Mouse (Mus musculus): ENCODE results near the gene Gm11032.
A peak's percentile ranks its signal among the peaks of the same experiment; 100 is the strongest.
"Not testable (repeated sequence)": the region's sequence is repeated elsewhere in the genome, so short reads cannot be mapped to it uniquely, and the experiment has no call there.

Gene Gm11032

DNA sequence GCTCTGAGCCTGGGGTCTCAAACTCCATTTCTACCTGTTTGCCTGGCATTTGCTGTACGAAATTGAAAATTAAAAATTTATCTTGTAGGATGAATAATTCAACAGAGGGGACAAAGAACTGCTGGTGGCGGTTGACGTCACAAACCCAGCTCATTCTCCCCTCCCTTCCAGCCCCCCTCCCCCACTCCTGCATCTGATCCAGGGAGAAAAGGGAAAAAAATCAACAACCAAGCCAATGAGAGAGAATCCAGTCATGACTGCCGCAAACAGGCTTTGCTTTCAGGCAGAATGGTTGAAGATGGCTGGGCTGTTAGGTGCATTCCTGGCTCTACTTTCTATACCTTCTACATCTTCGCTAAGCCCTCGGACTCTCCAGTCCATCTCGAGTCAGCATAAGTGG lies 6.1 kb downstream of the Gm11032 start:
- no peak for DNase-seq (ENCODE audit: low spot score in 2 of 2)

DNA sequence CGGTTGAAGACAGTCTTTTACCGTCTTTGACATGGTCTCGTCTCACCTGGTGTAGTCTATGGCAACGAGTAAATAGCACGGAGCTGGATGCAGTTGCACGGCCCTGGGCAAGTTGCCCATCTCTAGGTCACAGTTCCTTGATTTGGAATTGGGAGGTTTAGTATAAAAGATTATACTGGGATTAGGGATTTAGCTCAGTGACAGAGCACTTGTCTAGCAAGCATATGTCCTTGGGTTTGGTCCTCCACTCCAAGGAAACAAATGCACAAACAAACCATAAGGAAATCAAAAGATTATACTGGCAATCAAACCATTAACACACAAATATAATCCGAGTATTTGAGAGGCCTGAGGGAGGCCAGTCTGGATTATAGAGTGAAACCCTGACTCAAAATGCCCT lies 7.8 kb downstream of the Gm11032 start:
- no peak for DNase-seq (ENCODE audit: low spot score in 2 of 2)

DNA sequence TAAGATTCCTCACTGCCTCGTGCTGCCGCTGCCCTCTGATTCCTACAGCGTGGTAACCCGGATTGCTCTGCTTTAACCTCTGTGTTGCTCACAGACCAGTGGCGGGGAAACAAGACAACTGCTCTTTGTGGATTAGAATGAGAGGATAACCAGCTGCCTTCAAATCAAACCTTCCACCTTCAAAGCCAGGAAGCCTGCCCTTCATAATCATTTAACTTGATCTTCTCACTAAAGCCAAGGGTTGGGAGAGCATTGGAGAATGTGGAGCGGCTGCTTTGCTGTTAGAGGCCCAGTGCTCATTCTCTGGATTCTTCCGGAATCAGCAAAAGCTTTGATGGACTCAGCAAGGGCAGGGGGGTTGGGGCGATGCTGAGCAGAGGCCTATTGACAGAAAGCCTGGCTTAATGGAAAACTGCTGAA lies 10.0 kb downstream of the Gm11032 start:
- DNase-seq (ENCODE audit: low spot score in 2 of 2) = no peak

DNA sequence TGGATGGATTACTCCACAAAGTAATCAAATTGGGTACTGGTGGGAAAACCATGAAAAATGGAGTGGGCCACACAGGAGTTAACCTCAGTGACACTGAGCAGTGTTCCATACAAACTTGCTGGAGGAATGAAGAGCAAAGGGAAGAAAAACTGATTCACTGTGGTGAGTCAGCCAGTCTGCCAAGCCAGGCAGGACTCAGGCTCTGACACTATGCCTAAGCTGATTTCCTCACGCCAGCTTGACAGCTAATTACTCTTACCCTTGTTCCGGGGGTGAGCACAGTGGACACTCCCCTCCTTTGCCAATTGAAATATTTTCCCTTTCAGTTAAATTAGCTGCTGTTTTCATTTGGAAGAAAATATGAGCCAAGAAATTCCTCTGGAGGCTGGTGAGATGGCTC lies 13.6 kb downstream of the Gm11032 start:
- no peak for DNase-seq (ENCODE audit: low spot score in 2 of 2)

GRCm38 (mm10) chr11:4634395-4634794 lies 14.5 kb downstream of the Gm11032 start:
- no peak for DNase-seq (ENCODE audit: low spot score in 2 of 2)

- DNase-seq (ENCODE audit: low spot score in 2 of 2) = peak in 1 of 2 experiments; percentile 22
Observed at GRCm38 (mm10) chr11:4636782-4637342, 17.0 kb downstream of the Gm11032 start.

- DNase-seq (ENCODE audit: low spot score in 2 of 2) = peak; percentile 86 to 87
Observed at GRCm38 (mm10) chr11:4637534-4638234, 17.8 kb downstream of the Gm11032 start, which contains the start of gene Ascc2. TSS of gene Ascc2 (plus strand) at chr11:4637747.

GRCm38 (mm10) chr11:4638261-4638660 lies 18.4 kb downstream of the Gm11032 start:
- DNase-seq (ENCODE audit: low spot score in 2 of 2) = no peak

DNA sequence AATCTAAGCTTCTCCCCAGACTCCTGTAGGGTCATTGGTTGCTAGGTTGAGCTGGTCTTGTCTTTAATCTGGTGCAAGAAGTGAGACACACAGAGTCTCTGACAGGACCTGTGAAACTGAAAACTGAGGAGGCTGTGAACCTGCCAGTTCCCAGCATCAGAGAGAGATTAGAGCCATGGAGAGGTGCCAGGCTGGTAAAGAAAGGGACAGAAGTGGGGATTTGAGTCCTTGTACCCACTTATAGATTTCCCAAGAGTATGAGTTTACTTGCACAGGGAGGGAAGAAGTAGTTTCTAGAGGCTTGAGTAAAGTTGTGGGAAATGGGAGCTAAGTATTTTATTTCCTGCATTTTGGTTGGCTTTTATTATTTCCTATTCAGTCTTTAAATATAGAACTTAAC lies 21.3 kb downstream of the Gm11032 start:
- no peak for DNase-seq (ENCODE audit: low spot score in 2 of 2)

GRCm38 (mm10) chr11:4643722-4644121 lies 23.9 kb downstream of the Gm11032 start:
- DNase-seq (ENCODE audit: low spot score in 2 of 2) = no peak

- DNase-seq (ENCODE audit: low spot score in 2 of 2) = not testable (repeated sequence)
Observed at GRCm38 (mm10) chr11:4645180-4645579, 25.3 kb downstream of the Gm11032 start.

- DNase-seq (ENCODE audit: low spot score in 2 of 2) = no peak
Observed at GRCm38 (mm10) chr11:4646409-4646808, 26.5 kb downstream of the Gm11032 start.

DNA sequence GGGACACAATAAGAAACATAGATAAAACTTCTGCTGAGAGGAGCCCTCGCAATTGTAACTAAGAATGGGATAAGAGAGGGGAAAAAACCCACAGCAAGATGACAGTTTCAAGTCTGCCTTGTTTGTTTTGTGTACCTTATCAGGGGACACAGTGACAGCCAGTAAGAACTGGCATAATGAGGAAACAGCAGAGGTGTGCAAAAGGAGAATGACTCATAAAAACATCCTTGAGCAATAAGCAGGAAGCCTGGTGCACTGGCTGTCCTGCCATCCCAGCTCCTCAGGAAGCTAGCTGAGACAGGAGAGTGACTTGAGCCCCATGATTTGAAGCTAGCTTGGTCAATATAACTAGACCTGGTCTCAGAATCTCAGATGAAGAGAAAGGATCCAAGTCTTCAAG lies 40.0 kb downstream of the Gm11032 start:
- DNase-seq (ENCODE audit: low spot score in 2 of 2) = no peak

GRCm38 (mm10) chr11:4660309-4661025 lies 40.6 kb downstream of the Gm11032 start:
- DNase-seq (ENCODE audit: low spot score in 2 of 2) = no peak

- peak in 1 of 2 experiments; percentile 22 for DNase-seq (ENCODE audit: low spot score in 2 of 2)
Observed at GRCm38 (mm10) chr11:4661324-4661723, 41.5 kb downstream of the Gm11032 start.

DNA sequence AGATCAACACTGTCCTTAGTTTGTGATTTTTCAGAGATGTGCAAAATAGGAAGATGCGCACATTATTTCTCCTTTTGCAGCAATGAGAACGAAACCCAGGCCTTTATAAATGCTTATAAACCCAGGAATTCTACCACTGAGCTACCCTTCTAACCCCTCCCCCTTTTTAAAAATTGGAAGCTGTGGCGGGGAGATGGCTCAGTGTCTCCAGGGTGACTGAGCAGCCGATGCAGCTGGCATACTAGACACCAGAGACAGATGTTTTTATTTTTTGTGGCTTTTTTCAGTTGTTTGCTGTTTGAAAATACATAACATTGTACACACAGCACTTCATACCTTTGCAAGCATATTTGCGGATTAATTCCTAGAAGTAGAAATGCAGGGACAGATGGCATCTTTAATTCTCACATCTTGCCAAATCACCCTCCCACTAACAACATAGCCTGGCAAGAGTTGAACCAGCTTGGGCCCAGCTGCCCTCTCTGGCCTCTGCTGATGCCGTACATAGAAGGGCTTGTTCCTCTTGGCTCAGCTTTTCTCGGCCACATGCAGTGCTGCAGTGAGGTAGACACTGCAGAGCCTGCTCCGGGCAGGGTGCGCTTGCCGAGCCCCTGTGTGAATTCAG lies 42.1 kb downstream of the Gm11032 start:
- peak in 1 of 2 experiments; percentile 33 for DNase-seq (ENCODE audit: low spot score in 2 of 2)

DNA sequence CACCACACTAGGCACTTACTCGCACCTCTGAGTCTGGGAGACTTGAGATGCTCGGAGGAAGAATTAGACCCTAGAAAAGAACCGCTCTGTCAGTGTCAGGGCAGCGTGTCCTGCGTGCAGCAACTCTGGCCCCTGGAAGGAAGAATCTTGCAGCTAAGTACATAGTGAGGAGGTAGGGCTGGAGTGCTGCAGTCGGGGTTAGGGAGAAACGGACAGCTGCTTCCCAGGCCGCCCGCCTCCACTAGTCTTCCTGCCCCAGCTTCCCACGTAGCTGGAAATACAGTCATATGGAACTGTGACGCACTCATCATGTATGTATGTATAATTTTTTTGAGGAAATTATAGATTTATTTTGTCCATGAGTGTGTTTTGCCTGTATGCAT lies 42.6 kb downstream of the Gm11032 start:
- DNase-seq (ENCODE audit: low spot score in 2 of 2) = no peak
